Mouse (Mus musculus) monocyte, adult 2 months (primary cell): Measurements from ENCODE around the gene Stard3.

Experiments
- DNase-seq, 2 experiments: peaks; one replicate each; pipeline ENCODE4 v3.0.0; 2022; ENCODE audit warnings: low spot score in 2 of 2, low read depth in 1 of 2

The Stard3 gene

DNA sequence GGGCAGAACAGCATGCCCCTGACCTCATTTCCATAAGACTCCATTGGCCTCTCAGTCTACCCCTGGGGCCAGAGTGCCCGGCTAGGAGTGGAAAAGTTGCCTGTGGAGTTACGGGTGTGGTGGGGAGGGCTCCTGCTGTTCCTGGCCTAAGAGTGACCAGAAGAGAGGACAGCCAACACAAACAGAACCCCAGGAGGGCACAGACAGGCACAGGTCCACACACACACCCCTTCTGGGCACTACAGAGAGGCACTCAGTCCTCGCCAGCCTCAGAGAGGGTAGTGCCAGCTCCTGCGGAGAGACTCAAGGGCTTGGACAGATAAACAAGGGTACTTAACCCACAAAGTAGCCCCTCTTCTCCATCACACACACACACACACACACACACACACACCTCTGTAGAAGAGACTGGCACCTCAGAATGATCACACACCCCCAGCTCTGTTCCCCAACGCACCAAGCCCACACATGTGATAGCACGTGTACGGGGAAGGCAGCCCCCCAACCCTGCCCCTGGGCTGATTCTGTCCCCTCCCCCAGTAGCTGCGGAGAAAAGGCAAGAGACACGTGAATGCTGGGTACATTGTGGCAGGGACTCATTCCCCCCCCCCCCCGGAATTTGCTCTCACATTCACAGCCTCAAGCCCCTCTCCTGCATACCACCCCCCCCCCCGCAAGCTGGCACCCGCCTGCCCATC is 10.6 kb upstream of the Stard3 start:
- DNase-seq = no peak

GRCm38 (mm10) chr11:98348083-98348961 is 9.8 kb upstream of the Stard3 start, which contains the start of gene Ppp1r1b:
TSS of gene Ppp1r1b (plus strand) at chr11:98348404.
- DNase-seq = no peak

DNA sequence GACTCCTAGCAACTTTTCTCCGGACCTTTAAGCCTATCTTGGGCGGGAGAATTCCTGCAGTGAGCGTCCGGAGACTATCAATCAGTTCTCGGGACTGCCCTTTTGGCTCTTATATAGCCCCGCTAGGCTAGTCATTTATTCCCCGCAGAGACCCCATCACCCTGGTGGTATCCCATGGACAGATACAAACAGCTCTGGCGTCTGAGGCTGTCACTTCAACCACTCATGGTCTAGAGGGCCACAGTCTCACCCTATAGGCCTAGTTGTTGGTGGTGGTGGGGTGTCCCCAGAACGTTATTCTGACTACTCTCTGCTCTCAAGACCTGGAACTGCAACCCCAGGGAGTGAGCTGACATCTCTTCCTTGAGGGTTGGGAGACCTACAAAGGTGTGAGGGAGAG is 8.9 kb upstream of the Stard3 start:
- DNase-seq = no peak

GRCm38 (mm10) chr11:98352272-98352990 is 5.7 kb upstream of the Stard3 start:
- DNase-seq = no peak

- DNase-seq = no peak
These were observed 4.4 kb upstream of the Stard3 start for GRCm38 (mm10) chr11:98353651-98354211.

DNA sequence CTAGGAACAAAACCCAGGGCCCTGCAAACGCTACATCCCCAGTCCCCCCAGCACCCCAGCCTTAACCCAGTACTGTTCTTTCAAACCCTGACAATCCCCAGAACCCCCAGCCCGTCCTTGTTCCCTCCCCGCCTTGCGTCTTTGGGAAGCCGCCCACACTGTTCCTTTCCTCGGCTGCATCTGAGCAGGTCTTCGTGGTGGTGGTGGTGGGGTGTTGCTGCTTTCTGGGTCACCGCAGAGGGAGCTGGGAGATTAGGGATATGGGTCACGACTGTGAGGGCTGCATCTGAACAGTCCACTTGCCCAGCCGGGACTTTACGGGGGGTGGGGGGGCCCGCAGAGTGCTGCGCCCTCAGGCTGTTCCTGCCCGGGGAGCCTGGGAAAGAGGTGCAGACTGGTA is 3.7 kb upstream of the Stard3 start:
- DNase-seq = no peak

- no peak for DNase-seq
These were observed 2.4 kb upstream of the Stard3 start for GRCm38 (mm10) chr11:98355732-98356299.

DNA sequence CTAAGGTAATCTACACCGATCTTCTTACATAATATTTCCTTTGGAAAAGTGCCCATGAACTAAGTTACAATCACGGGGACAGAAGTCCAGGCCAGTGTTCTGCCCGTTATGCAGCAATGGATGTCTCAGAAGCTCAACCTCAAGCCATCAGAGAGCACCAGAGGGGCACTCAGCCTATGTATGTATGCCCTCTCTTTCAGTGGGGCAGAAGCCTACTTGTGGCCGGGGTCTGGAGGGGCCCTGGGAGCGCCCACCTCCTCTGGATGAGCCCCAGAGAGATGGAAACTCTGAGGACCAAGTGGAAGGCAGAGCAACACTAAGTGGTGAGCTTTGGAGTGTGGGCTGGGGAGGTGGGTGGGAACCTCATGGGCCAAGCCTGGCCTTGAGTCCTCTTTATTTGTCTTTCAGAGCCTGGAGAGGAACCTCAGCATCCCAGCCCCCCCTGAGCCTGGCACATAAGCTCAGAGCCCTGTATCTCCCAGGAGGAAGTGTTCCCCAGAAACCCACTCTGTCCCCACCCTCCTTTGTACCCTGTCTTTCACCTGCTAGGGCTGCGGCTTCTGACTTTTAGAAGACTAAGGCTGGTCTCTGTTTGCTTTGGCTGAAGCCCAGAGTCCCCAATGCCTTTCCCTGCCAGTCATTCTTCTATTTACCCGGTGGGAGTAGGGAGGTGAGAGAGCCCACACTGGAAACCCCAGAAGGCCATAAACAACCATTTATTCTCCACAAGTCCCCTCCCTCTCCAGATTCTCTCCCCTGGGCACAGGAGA is 1.4 kb upstream of the Stard3 start:
- DNase-seq = no peak

DNA sequence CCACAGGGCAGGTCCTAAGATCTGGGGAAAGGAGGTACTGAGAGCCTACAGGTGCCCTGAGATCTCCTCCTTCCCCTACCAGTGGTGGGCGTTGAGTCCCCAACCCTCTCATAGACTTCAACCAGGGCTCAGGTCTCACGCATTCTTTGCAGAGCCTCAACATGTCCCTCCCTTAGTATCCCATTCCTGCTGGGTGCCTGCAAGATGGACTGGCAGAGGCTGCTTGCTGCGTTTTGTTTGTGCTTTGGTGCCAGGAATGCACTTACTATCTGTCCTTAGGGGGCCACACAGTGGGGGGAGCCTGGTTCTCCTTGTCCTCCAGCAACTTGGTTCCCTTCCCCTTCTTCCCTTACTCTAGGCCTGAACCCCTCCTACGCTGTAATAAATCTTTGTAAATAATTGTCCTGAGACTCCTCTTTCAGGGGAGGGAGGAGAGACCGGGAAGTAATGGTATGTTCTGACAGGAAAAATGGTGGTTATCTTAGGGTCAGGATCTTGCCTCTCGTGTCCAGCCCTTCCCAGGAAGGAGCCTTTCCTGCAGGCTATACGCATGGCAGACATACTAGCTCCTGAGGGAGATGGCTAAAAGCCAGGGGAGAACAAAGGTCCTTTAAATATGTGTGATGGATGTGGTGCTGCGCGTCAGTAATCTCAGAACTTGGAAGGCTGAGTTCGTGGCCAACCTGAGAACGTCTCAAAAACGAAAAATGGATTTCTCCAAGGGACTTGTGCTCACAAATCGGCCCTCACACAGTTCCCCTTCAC is 590 bp upstream of the Stard3 start:
- no peak for DNase-seq

GRCm38 (mm10) chr11:98360866-98361521 is 2.8 kb downstream of the Stard3 start:
- peak in 1 of 2 experiments; percentile 16 for DNase-seq

- no peak for DNase-seq
These were observed 5.6 kb downstream of the Stard3 start for GRCm38 (mm10) chr11:98363817-98364216.

DNA sequence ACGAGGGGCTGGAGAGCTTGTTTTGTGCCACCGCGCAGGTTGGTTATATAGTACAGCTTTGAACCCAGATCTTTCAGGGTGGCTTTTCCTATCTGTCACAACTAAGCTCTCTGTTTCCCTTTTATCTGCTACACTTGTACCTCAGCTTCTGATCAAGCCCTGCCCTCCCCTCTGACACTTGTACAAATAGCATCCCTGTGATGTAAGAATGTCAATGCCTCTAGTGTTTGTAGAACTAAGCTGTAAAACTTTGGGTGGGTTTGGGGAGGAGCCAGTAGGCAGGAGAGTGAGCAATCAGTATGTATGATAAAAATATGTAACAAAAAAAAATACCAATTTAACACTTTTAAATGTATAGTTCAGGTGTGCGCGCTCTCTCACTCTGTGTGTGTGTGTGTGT is 6.2 kb downstream of the Stard3 start:
- no peak for DNase-seq

DNA sequence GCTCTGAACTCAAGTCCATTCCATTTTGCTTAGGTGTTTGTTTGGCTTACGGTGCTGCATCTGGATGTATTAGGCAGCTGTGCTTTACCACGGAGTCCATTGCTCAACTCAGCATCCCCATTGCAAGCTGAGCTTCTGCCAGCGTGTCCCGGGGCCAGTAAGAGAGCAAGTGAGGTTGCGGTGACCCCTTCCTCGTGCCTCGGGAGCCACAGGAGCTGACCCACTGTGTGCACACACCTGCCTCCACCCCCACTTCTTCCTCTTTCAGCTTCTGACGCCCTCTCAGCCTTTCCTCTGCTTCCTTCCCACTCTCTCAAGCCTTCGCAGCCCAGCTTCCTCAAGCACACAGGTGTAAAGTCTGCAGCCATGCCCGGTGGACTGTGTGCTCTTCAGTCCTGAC is 8.1 kb downstream of the Stard3 start:
- DNase-seq = no peak

GRCm38 (mm10) chr11:98367171-98367862 is 9.1 kb downstream of the Stard3 start:
- no peak for DNase-seq

DNA sequence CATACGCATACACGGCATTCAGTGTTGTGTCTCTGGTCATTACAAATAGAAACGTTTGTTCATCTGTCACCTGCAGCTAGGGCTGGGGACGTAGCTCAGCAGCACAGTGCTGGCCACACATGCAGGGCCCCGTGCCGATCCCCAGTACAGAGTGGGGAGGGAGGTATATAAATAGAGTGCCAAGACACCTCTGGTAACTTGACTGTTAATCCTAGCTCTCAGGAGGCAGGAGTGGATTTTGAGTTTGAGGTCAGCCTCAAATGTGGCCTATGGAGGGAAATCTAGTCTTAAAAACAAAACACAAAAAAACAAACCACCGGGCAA is 9.7 kb downstream of the Stard3 start:
- DNase-seq = no peak

GRCm38 (mm10) chr11:98369337-98369736 is 11.2 kb downstream of the Stard3 start:
- DNase-seq = no peak

- DNase-seq = no peak
These were observed 12.4 kb downstream of the Stard3 start for GRCm38 (mm10) chr11:98370588-98370987.

GRCm38 (mm10) chr11:98371556-98372240 is 13.5 kb downstream of the Stard3 start:
- DNase-seq = no peak
